Mouse (Mus musculus) E14TG2a.4 (cell line): ENCODE data around the gene Nckipsd.

ENCODE experiments used
- CTCF ChIP-seq: conservative IDR thresholded peaks from 2 replicates; pipeline ENCODE4 v1.5.1; 2014; ENCODE audit warnings: low read length
- POU5F1 ChIP-seq: IDR thresholded peaks from 2 replicates; pipeline ENCODE4 v1.6.1; 2014; ENCODE audit warnings: low read length, borderline replicate concordance

DNA sequence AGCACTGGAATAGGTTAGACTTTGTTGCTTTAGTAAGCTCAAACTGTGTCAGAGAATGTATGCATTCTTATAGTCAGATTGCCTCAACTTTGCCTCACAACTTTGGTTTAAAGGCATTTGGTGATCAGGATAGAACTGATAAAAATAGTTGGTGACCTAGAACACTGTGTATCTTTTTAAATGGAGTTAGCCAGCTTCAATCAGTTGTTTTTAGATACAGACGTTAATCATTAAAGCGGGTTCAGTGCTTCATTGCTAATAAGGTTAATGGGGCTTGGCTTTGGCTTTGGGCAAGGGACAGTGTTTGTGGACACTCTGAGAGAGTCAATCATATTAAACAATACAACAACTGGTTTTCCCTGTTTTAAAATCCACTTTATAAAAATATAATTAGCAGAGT is 12.9 kb upstream of the Nckipsd start:
- TF ChIP-seq CTCF (no peak), POU5F1 (no peak)
